Mouse (Mus musculus) embryonic facial prominence, embryonic 11.5 days (tissue): ENCODE measurements at regions not wholly inside any gene's neighbourhood (a gene's known extent, or its start where the extent isn't known, plus 50 kb on each side); places are given as distances from the start of the nearest gene placed in this dataset.

Source experiments
- ATAC-seq: fragments of 200-750 bp; cut with Nextera tagmentation; replicated peaks from 2 replicates; pipeline ENCODE4 v1.8.0; 2017; ENCODE audit warnings: low read depth; ENCODE audit not compliant: insufficient number of reproducible peaks, low FRiP score, low TSS enrichment
- DNase-seq: peaks from one replicate; pipeline ENCODE4 v3.0.0-alpha.2; 2015; ENCODE audit warnings: low spot score
- H3K27ac ChIP-seq: fragments of 300-500 bp; sonication (generic); replicated peaks from 2 replicates; pipeline ENCODE4 v1.5.1; 2014; ENCODE audit warnings: mild to moderate bottlenecking, low read depth, low read length, control low read depth
- H3K27me3 ChIP-seq: fragments of 300-500 bp; sonication (generic); 2 replicates; pipeline ENCODE4 v1.6.1; 2014; ENCODE audit warnings: mild to moderate bottlenecking, low read length, moderate library complexity, mixed read lengths; ENCODE audit not compliant: control insufficient read depth, insufficient read depth
- H3K36me3 ChIP-seq: fragments of 300-500 bp; sonication (generic); replicated peaks from 2 replicates; pipeline ENCODE4 v1.6.1; 2014; ENCODE audit warnings: low read depth, mild to moderate bottlenecking, low read length, moderate library complexity, mixed read lengths; ENCODE audit not compliant: control insufficient read depth, insufficient read depth
- H3K4me1 ChIP-seq: fragments of 300-500 bp; sonication (generic); 2 replicates; pipeline ENCODE4 v1.6.1; 2014; ENCODE audit warnings: low read length, mixed read lengths; ENCODE audit not compliant: control insufficient read depth, insufficient read depth
- H3K4me2 ChIP-seq: fragments of 300-500 bp; sonication (generic); 2 replicates; pipeline ENCODE4 v1.6.1; 2014; ENCODE audit warnings: low read depth, mild to moderate bottlenecking, control low read depth, low read length, moderate library complexity
- H3K4me3 ChIP-seq: fragments of 300-500 bp; sonication (generic); 2 replicates; pipeline ENCODE4 v1.5.1; 2014; ENCODE audit warnings: low read depth, low read length, control low read depth
- H3K9ac ChIP-seq: fragments of 300-500 bp; sonication (generic); replicated peaks from 2 replicates; pipeline ENCODE4 v1.6.1; 2014; ENCODE audit warnings: mild to moderate bottlenecking, control low read depth, low read length
- H3K9me3 ChIP-seq: fragments of 300-500 bp; sonication (generic); replicated peaks from 2 replicates; pipeline ENCODE4 v1.6.1; 2016; ENCODE audit warnings: mild to moderate bottlenecking, low read length, inconsistent platforms, mixed read lengths; ENCODE audit not compliant: control insufficient read depth
- WGBS: fragments of 180-500 bp; shearing (Covaris S2); extraction: QIAGEN DNeasy Blood & Tissue Kit; methylation state at CpG from one replicate; pipeline ENCODE4 v1.1.7; 2014; 5-methylcytosine and 5-hydroxymethylcytosine counted together

DNA sequence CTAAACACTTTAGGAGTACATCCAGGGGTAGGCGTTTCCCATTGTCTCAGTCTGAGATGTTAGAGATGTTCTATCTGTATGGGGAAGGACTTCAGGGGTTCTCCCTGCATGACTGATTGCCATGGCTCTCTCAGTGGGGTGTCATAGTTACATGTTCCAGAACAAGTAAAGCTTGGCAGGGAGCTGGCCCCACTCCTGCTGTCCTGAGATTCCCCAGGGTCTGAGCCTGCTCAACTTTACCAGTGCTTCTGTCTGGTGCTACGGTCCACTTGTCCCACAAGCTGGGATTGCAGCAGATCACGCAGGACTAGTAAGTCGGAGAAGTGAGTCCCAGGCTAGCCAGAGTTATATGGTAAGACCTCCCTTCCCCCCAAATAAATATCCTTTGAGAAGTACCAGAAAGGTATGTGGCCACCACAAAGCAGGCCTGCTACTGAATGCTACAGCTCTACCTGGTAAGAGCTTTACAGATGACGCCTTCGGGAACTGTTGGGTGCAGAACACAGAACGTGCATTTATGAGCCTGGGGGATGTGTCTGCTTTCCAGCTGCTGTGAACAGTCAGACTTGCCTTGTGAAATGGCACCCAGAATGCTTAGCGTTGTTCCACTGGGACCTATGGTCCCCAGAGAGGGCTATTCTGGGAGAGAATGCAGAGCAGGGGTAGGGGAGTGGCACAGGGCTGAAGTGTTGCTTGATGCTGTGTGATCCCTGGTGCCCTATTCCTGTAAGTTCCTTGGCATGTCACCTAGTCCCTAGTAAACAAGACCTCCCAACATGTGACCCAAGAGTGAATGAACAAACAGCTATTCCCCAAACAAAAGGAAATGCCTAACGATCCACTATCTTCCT is 148.9 kb upstream of the Tgfbr2 start:
- no peak overlapping the region for H3K4me3 ChIP-seq
- H3K27me3 ChIP-seq = no peaks in the 10 kb centered on the region
- H3K9me3 ChIP-seq = no peaks in the 10 kb centered on the region
- H3K36me3 ChIP-seq = no peaks in the 10 kb centered on the region
- ATAC-seq (no peak), DNase-seq (no peak)
- H3K4me2 ChIP-seq = no peak overlapping the region
- H3K27ac ChIP-seq = no peak overlapping the region
- no peak overlapping the region for H3K9ac ChIP-seq
- no peaks in the 10 kb centered on the region for H3K4me1 ChIP-seq
- 81% methylated on average over 9 of the region's 9 CpGs for WGBS

DNA sequence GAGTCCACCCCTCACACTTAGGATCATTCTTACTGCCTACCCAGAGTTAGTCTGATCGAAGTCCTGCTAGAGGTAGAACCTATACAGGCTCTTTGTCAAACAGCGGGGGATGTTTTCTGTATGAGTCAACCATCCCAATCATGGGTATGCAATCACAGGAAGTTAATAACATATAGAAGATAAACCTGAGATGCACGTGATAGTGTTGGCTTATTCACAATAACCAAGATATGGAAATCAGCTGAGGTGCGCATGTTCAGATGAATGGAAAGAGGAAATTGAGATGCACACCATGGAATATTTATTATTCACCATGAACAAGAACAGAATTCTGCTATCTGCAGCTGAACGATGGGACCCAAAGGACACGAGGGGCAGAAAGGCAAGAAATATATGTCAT is 146.7 kb upstream of the Tgfbr2 start:
- 92% methylated on average over 6 of the region's 6 CpGs for WGBS
- no peaks in the 10 kb centered on the region for H3K27me3 ChIP-seq

DNA sequence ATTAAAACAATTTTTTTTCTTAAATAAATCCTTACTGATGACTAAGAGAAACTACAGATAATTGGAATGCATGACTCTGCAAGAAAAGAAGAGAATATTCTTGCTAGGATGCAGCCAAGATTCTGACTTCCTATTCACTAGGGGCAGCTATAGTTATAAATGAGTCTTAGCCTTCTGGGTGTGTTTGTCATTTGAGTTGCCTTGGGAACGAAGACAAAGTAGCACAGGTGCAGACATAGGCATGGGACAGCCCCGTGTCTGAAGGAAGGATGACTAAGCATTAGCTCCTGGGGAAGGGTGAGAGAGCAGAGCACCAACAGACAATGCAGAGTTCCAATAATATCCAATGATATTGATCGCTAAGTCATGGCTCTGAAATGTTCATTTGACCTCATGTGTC is 144.3 kb upstream of the Tgfbr2 start:
- no peaks in the 10 kb centered on the region for H3K27me3 ChIP-seq
- no peaks in the 10 kb centered on the region for H3K36me3 ChIP-seq
- no peak overlapping the region for H3K4me3 ChIP-seq
- DNase-seq (no peak), ATAC-seq (no peak)
- H3K9me3 ChIP-seq = no peaks in the 10 kb centered on the region
- H3K4me2 ChIP-seq = no peak overlapping the region
- no peaks in the 10 kb centered on the region for H3K4me1 ChIP-seq
- H3K27ac ChIP-seq = no peak overlapping the region
- H3K9ac ChIP-seq = no peak overlapping the region
- 80% methylated on average over 3 of the region's 3 CpGs for WGBS

More for the DNA sequence above, 146.7 kb upstream of the Tgfbr2 start:
- no peak overlapping the region for H3K4me2 ChIP-seq
- no peaks in the 10 kb centered on the region for H3K9me3 ChIP-seq
- no peak overlapping the region for H3K9ac ChIP-seq
- no peaks in the 10 kb centered on the region for H3K4me1 ChIP-seq
- DNase-seq = no peak
- no peak overlapping the region for H3K4me3 ChIP-seq
- no peak overlapping the region for H3K27ac ChIP-seq
- ATAC-seq = no peak
- no peaks in the 10 kb centered on the region for H3K36me3 ChIP-seq

DNA sequence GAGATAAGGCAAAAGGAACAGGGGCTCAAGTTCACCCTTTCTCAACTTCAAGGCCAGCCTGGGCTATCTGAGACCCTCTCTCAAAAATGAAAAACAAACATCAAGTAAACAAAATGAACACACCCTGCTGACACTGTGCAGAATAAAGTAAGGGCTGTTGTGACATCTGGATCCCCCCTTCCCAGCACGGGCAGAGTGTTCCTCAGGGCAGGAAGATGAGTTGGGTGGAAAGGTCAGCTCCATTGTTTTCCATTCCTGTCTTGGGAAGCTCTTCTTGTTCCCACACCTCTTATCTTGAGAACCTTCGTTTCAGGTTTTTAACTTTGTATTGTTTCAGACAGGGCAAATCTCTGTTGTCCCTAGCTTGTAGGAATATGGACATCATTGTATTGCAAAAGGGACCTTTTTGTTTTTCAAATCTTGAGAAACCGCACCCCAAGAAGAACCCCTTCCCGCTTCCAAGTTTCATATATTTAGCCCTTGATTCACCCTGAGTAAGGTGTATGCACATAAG is 141.5 kb upstream of the Tgfbr2 start:
- 78% methylated on average over 4 of the region's 4 CpGs for WGBS
- H3K4me1 ChIP-seq = no peaks in the 10 kb centered on the region
- H3K4me3 ChIP-seq = no peak overlapping the region
- no peaks in the 10 kb centered on the region for H3K36me3 ChIP-seq
- ATAC-seq (no peak), DNase-seq (no peak)
- no peak overlapping the region for H3K9ac ChIP-seq
- H3K4me2 ChIP-seq = no peak overlapping the region
- no peak overlapping the region for H3K27ac ChIP-seq
- H3K27me3 ChIP-seq = no peaks in the 10 kb centered on the region
- H3K9me3 ChIP-seq = no peaks in the 10 kb centered on the region

DNA sequence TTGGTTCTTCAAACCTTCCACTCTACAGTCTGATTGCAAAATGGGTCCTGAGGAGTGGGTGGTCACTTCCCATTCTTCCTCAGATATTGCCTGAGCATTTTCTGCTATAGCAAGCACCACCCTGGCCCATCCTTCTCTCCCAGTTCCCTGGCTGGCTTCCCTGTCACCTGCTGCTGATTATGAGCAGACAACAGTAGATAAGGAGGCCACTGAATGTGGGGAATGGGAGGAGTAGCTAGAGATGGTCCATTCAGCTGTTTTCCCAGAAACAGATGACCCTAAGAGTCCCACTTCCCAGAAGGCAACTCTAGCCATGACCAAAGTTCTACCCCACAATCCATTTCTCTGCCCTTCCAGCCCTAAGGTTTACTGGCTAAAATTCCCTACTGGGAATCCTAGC is 139.6 kb upstream of the Tgfbr2 start:
- Histone ChIP-seq H3K4me3 (no peak overlapping the region), H3K27ac (no peak overlapping the region), H3K36me3 (no peaks in the 10 kb centered on the region), H3K9ac (no peak overlapping the region), H3K4me2 (no peak overlapping the region), H3K4me1 (no peaks in the 10 kb centered on the region), H3K27me3 (no peaks in the 10 kb centered on the region), H3K9me3 (no peaks in the 10 kb centered on the region)
- DNase-seq (no peak), ATAC-seq (no peak)

DNA sequence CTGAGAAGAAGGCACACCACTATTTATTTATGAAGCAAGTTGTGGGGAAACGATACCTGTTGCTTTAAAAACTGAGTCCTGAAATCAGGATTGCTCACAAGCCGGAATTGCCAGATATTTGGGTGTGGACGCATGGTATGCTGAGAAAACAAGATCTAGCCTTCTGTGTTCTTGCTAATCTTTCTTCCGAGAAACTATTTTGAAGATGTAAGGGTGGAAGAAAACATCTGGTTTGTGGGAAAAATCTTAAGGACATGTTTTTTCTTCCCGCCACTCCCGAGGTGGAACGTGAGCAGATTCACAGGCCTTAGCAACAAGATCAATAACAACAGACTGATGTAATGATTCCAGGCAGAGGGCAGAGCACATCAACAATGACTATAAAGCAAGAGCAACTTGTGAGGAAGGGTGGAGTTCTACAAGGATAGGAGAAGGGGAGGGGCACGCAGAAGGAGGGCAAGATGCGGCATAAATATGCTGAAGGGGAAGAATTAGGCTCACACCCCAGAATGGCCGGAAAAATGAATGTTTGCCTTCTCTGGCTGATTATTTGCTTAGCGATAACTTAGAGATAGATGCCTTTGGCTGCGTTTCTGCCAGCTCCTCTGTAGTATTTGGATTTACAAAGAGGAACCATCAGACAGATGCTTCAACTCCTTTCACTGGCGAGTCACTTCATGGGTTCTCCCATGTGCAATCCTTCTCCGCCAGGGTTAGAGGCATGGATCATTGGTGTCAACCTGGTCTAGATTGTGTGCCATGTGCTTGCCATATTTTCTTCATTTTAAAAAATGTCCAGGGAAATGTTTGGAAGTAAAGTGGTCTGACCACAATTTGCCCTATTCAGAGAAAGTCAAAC is 139.0 kb upstream of the Tgfbr2 start:
- H3K36me3 ChIP-seq = no peaks in the 10 kb centered on the region
- no peaks in the 10 kb centered on the region for H3K27me3 ChIP-seq
- 84% methylated on average over 14 of the region's 14 CpGs for WGBS
- no peaks in the 10 kb centered on the region for H3K4me1 ChIP-seq
- DNase-seq = no peak
- ATAC-seq = no peak
- H3K4me3 ChIP-seq = no peak overlapping the region
- H3K9me3 ChIP-seq = no peaks in the 10 kb centered on the region
- H3K9ac ChIP-seq = no peak overlapping the region
- no peak overlapping the region for H3K4me2 ChIP-seq
- H3K27ac ChIP-seq = no peak overlapping the region

DNA sequence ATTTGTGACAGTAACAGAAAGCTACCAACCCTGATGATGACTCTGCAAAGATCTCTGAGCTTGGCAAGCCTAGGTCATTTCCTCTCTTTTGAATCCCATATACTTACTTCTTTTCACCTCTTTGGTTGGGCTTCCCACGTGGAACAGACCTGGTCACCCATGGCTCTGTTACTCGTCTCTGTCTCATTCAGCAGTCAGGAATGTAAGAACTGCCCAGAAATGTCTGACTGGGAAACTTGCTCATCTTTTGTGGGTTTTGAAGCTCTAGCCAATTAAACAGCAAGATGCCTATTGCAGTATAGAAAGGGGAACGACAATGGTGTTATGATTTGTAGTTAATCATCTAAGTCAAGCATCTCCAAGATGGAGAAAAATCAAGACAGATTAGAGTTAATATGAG is 136.2 kb upstream of the Tgfbr2 start:
- 81% methylated on average over 3 of the region's 3 CpGs for WGBS
- Histone ChIP-seq H3K4me2 (no peak overlapping the region), H3K27ac (no peak overlapping the region), H3K9me3 (no peaks in the 10 kb centered on the region), H3K4me1 (no peaks in the 10 kb centered on the region), H3K4me3 (no peak overlapping the region), H3K9ac (no peak overlapping the region), H3K27me3 (no peaks in the 10 kb centered on the region), H3K36me3 (no peaks in the 10 kb centered on the region)
- DNase-seq (no peak), ATAC-seq (no peak)

DNA sequence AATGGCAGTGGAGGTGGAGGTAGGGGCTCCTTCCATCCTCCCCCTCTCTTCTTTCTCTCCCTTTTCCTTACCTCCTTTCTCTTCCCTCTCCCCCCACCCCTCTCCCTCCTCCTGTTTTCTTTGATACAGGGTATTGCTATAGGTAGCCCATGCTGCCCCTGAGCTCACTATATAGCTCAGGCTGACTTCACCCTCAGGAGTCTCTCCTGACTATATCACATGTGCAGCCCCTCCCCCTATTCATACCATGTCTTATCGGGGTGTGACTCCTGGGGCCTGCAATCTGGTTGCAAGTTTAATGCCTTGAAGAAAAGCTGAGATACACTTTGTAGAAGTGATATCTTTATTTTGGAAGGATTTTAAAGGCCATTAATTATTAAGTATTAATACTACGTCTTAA is 126.4 kb upstream of the Tgfbr2 start:
- no peak for ATAC-seq

More for the DNA sequence above, 126.4 kb upstream of the Tgfbr2 start:
- 87% methylated on average over 2 of the region's 2 CpGs for WGBS
- no peak for DNase-seq
- Histone ChIP-seq H3K9ac (no peak overlapping the region), H3K4me3 (no peak overlapping the region), H3K4me1 (no peaks in the 10 kb centered on the region), H3K27ac (no peak overlapping the region), H3K4me2 (no peak overlapping the region), H3K27me3 (no peaks in the 10 kb centered on the region), H3K36me3 (no peaks in the 10 kb centered on the region), H3K9me3 (no peaks in the 10 kb centered on the region)
